Mouse (Mus musculus) myocyte (in vitro differentiated cells): ENCODE measurements at regions not wholly inside any gene's neighbourhood (a gene's known extent, or its start where the extent isn't known, plus 50 kb on each side); places are given as distances from the start of the nearest gene placed in this dataset.

ENCODE experiments used
- CEBPB ChIP-seq: IDR thresholded peaks from 2 replicates; pipeline ENCODE4 v1.6.1; 2011; ENCODE audit warnings: mild to moderate bottlenecking, moderate library complexity; ENCODE audit not compliant: poor library complexity, insufficient read depth, severe bottlenecking
- E2F4 ChIP-seq: IDR thresholded peaks from one replicate; pipeline ENCODE4 v1.6.1; 2011; ENCODE audit warnings: mild to moderate bottlenecking, control low read depth, moderate library complexity; ENCODE audit not compliant: insufficient read depth
- MAX ChIP-seq: IDR thresholded peaks from one replicate; pipeline ENCODE4 v1.6.1; 2011; ENCODE audit warnings: low read depth, mild to moderate bottlenecking, control low read depth
- MYOD1 ChIP-seq, 3 experiments: IDR thresholded peaks; one replicate each; pipeline ENCODE4 v1.6.1; 2011; ENCODE audit warnings: control low read depth in 2 of 3, low read depth in 2 of 3, mild to moderate bottlenecking in 2 of 3, moderate library complexity in 1 of 3; ENCODE audit not compliant: insufficient read length in 2 of 3, control insufficient read depth in 1 of 3
- MYOG ChIP-seq, 3 experiments: IDR thresholded peaks; one replicate each; pipeline ENCODE4 v1.6.1; 2011; ENCODE audit warnings: control low read depth in 2 of 3, low read depth in 2 of 3, mild to moderate bottlenecking in 2 of 3; ENCODE audit not compliant: insufficient read length in 2 of 3, control insufficient read depth in 1 of 3, insufficient read depth in 1 of 3
- POLR2A ChIP-seq: IDR thresholded peaks from one replicate; pipeline ENCODE4 v1.6.1; 2011; ENCODE audit warnings: low read depth, mild to moderate bottlenecking, control low read depth, moderate library complexity; ENCODE audit not compliant: insufficient read length
- POLR2AphosphoS2 ChIP-seq: IDR thresholded peaks from one replicate; pipeline ENCODE4 v1.6.1; 2011; ENCODE audit warnings: low read depth, control low read depth; ENCODE audit not compliant: insufficient read length
- REST ChIP-seq: IDR thresholded peaks from one replicate; pipeline ENCODE4 v1.6.1; 2011; ENCODE audit warnings: mild to moderate bottlenecking, control low read depth, moderate library complexity; ENCODE audit not compliant: insufficient read depth, insufficient read length
- SRF ChIP-seq: IDR thresholded peaks from one replicate; pipeline ENCODE4 v1.6.1; 2011; ENCODE audit warnings: low read depth; ENCODE audit not compliant: control insufficient read depth, insufficient read length
- TCF12 ChIP-seq: IDR thresholded peaks from one replicate; pipeline ENCODE4 v1.6.1; 2011; ENCODE audit warnings: mild to moderate bottlenecking, control low read depth; ENCODE audit not compliant: poor library complexity, insufficient read depth, severe bottlenecking
- USF1 ChIP-seq: IDR thresholded peaks from one replicate; pipeline ENCODE4 v1.6.1; 2011; ENCODE audit warnings: low read depth, mild to moderate bottlenecking, control low read depth, moderate library complexity

- TF ChIP-seq USF1 (no peak), POLR2A (no peak), E2F4 (no peak), MAX (no peak), MYOD1 (IDR thresholded peaks at IDR 0.05; ENCODE audit: control insufficient read depth in 1 of 3, insufficient read length in 2 of 3, low read depth in 2 of 3) (no peak), SRF (no peak), MYOG (IDR thresholded peaks at IDR 0.05; ENCODE audit: control insufficient read depth in 1 of 3, insufficient read depth in 1 of 3, insufficient read length in 2 of 3, low read depth in 2 of 3) (no peak), POLR2AphosphoS2 (no peak), CEBPB (no peak), REST (no peak), TCF12 (no peak)
Observed at GRCm38 (mm10) chr2:173344221-173344620, 67.9 kb upstream of the Pmepa1 start.
